Mouse (Mus musculus) heart, postnatal 0 days (tissue): ENCODE measurements at regions not wholly inside any gene's neighbourhood (a gene's known extent, or its start where the extent isn't known, plus 50 kb on each side); places are given as distances from the start of the nearest gene placed in this dataset.

Experiments
- CTCF ChIP-seq: IDR thresholded peaks from 2 replicates; pipeline ENCODE4 v1.5.1; 2016; ENCODE audit warnings: antibody characterized with exemption, control low read depth, low read depth
- EP300 ChIP-seq: IDR thresholded peaks from 2 replicates; pipeline ENCODE4 v1.6.1; 2016; ENCODE audit warnings: antibody characterized with exemption, low read depth

DNA sequence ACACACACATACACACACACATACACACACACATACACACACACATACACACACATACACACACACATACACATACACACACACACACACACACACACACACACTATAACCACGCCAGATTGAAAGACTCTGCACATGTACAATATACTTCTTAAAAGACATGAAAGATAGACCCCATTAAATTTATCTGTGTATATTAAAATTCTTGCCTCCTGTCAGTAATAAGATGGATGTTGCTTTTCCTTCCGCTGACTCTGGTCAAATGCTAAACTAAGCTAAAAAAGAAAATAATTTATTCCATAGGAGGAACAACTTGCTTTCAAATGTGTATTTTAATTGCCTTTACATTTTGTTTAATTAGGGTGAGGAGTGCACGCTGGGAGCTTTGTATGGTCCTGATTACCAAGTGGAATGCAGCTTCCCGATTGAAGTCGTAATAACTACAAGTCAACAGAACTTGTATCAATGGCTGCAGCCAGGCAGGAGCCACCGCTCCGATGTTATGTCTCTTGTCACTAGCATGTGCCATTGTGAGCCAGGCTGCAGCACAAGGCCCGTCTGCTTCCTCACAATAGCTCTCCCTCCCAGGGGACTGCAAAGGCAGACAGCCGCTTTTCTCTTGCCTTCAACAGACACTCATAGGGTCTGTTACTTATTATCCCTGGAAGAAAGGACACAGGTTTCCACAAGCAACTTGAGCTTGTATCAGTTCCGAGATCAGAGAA lies 129.7 kb downstream of the Dkk1 start:
- TF ChIP-seq CTCF (no peak), EP300 (no peak)
